Mouse (Mus musculus) G1E (cell line): Measurements from ENCODE around the gene Car1.

Experiments
- CTCF ChIP-seq: IDR thresholded peaks from 2 replicates; pipeline ENCODE4 v1.5.1; 2012; ENCODE audit warnings: low read depth, low read length, inconsistent platforms, mixed read lengths
- TAL1 ChIP-seq: conservative IDR thresholded peaks from 2 replicates; pipeline ENCODE4 v1.6.1; 2012; ENCODE audit warnings: low read depth, low read length, inconsistent platforms, mixed read lengths

DNA sequence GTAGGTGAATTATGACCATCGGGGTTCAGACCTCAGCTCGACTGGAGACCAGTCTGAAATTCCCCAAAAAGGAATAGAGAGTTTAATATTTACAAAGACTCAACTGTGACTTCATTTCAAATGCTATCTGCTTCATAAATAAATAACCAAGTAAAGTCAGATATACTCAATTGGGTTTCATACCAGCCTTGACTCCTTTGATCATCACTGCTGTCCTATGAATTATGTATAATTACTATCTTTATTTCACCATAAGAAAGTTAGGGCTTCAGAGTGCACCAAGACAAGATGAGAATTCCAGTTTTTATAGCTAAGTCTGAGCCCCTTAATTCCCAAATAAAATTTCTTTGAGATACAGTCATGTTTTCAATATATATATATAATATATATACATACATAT lies 69.9 kb downstream of the Car1 start:
- TF ChIP-seq CTCF: no peak
- TF ChIP-seq TAL1: no peak
